Comparison of ENCODE assay signal across 26 mouse cellular contexts in genomic region chr10:128177316-128177715, GRCm38 (mm10). TPM values are rescaled to one million over a fixed set of nuclear protein-coding genes. Genes with fewer than 3 reads are reported as not detected.
DNase-seq lines count a peak whose midpoint lies in the region; ATAC-seq lines count a peak whose summit lies in the region.
"Had no signal": no experiment of that assay in that cellular context is flagged by ENCODE, and none has a peak within 500 bp of the region (broad histone marks: within the 10 kb centered on the region; RNA-seq: fewer than 3 reads in every experiment).

No protein-coding gene starts in this region.

- H3K4me3 ChIP-seq in heart, embryonic 15.5 days = no peak overlapping the region
- no peak overlapping the region for H3K4me3 ChIP-seq in heart, embryonic 12.5 days
- no peak overlapping the region for H3K4me3 ChIP-seq in limb, embryonic 12.5 days (replicated peaks)
- H3K4me3 ChIP-seq in limb, embryonic 10.5 days = no peak overlapping the region
- H3K4me3 ChIP-seq: embryonic facial prominence, embryonic 12.5 days; forebrain, embryonic 12.5 days; hindbrain, embryonic 15.5 days had no signal

- no peak for DNase-seq in limb, embryonic 10.5 days (ENCODE audit: low spot score)
- DNase-seq in 3T3-L1 (ENCODE audit: low read depth, low spot score) = peak; percentile 57
- peak; percentile 30 for DNase-seq in NIH3T3 (ENCODE audit: low read depth)
- DNase-seq in right cerebral cortex, adult 2 months (ENCODE audit: low spot score in 2 of 2) = no peak
- no peak for DNase-seq in retina, postnatal 1 day
- DNase-seq: adrenal gland, postnatal 10 days; B cell, adult 2 months; cerebellum, adult 11-12 months; cerebellum, adult 9-10 months; cerebellum, postnatal 25 days; gastrocnemius, postnatal 14 days; heart, adult 2 months; heart, postnatal 14 days; kidney, adult 18-20 months had no signal

- H3K9ac ChIP-seq in heart, embryonic 15.5 days = no peak overlapping the region
- H3K9ac ChIP-seq in heart, embryonic 12.5 days = no peak overlapping the region
- H3K9ac ChIP-seq in limb, embryonic 12.5 days (replicated peaks) = no peak overlapping the region
- H3K9ac ChIP-seq: embryonic facial prominence, embryonic 12.5 days; forebrain, embryonic 12.5 days; heart, embryonic 13.5 days; hindbrain, embryonic 15.5 days had no signal

- no peak overlapping the region for H3K4me2 ChIP-seq in heart, embryonic 15.5 days
- H3K4me2 ChIP-seq in heart, embryonic 12.5 days = no peak overlapping the region
- H3K4me2 ChIP-seq in limb, embryonic 12.5 days = no peak overlapping the region
- H3K4me2 ChIP-seq: embryonic facial prominence, embryonic 12.5 days; forebrain, embryonic 12.5 days had no signal

- no peaks in the 10 kb centered on the region for H3K36me3 ChIP-seq in heart, embryonic 15.5 days
- no peaks in the 10 kb centered on the region for H3K36me3 ChIP-seq in heart, embryonic 12.5 days
- H3K36me3 ChIP-seq in limb, embryonic 12.5 days = no peaks in the 10 kb centered on the region
- 0 out of 2 replicates have a peak, but pooled peaks cover under 1% of the 10 kb centered on the region for H3K36me3 ChIP-seq in limb, embryonic 10.5 days
- H3K36me3 ChIP-seq: embryonic facial prominence, embryonic 12.5 days; forebrain, embryonic 12.5 days; G1E; heart, embryonic 13.5 days; hindbrain, embryonic 15.5 days had no signal

- no peak for ATAC-seq in heart, embryonic 15.5 days (replicated peaks; ENCODE audit: insufficient number of reproducible peaks, insufficient read depth, low FRiP score, low read depth)
- no peak for ATAC-seq in heart, embryonic 12.5 days (ENCODE audit: insufficient number of reproducible peaks, low FRiP score)
- ATAC-seq in limb, embryonic 12.5 days (ENCODE audit: insufficient number of reproducible peaks, insufficient read depth, low FRiP score, low TSS enrichment, low read depth) = 0 out of 2 replicates have a peak, but pooled peaks have one; percentile 8

- peak overlapping the region; percentile 37; the same call in 1 of the 2 replicates for H3K27ac ChIP-seq in heart, embryonic 15.5 days
- no peak overlapping the region for H3K27ac ChIP-seq in heart, embryonic 12.5 days (ENCODE audit: poor library complexity, severe bottlenecking)
- H3K27ac ChIP-seq in limb, embryonic 12.5 days = no peak overlapping the region
- H3K27ac ChIP-seq in limb, embryonic 10.5 days = no peak overlapping the region
- H3K27ac ChIP-seq: embryonic facial prominence, embryonic 12.5 days; forebrain, embryonic 12.5 days; hindbrain, embryonic 15.5 days had no signal

- no peaks in the 10 kb centered on the region for H3K9me3 ChIP-seq in heart, embryonic 15.5 days (replicated peaks)
- no peaks in the 10 kb centered on the region for H3K9me3 ChIP-seq in heart, embryonic 12.5 days (replicated peaks)
- H3K9me3 ChIP-seq in limb, embryonic 12.5 days = no peaks in the 10 kb centered on the region
- H3K9me3 ChIP-seq in limb, embryonic 10.5 days (replicated peaks) = no peaks in the 10 kb centered on the region
- H3K9me3 ChIP-seq: embryonic facial prominence, embryonic 12.5 days; forebrain, embryonic 12.5 days; G1E; heart, embryonic 13.5 days; hindbrain, embryonic 15.5 days had no signal

- no peaks in the 10 kb centered on the region for H3K27me3 ChIP-seq in heart, embryonic 15.5 days
- no peaks in the 10 kb centered on the region for H3K27me3 ChIP-seq in heart, embryonic 12.5 days (replicated peaks)
- H3K27me3 ChIP-seq in limb, embryonic 12.5 days = no peaks in the 10 kb centered on the region
- H3K27me3 ChIP-seq in limb, embryonic 10.5 days (ENCODE audit: low read depth, poor library complexity, severe bottlenecking) = no peaks in the 10 kb centered on the region
- H3K27me3 ChIP-seq: embryonic facial prominence, embryonic 12.5 days; forebrain, embryonic 12.5 days; heart, embryonic 13.5 days; hindbrain, embryonic 15.5 days had no signal

- 81% methylated on average over 4 of the region's 4 CpGs for WGBS in heart, embryonic 15.5 days
- WGBS in heart, embryonic 12.5 days = 77% methylated on average over 4 of the region's 4 CpGs
- 84% methylated on average over 4 of the region's 4 CpGs for WGBS in limb, embryonic 12.5 days
- 84% methylated on average over 4 of the region's 4 CpGs for WGBS in limb, embryonic 10.5 days

- peaks cover 22% of the 10 kb centered on the region for H3K4me1 ChIP-seq in heart, embryonic 15.5 days (replicated peaks)
- H3K4me1 ChIP-seq in heart, embryonic 12.5 days (replicated peaks) = peaks cover 34% of the 10 kb centered on the region
- peaks cover 30% of the 10 kb centered on the region for H3K4me1 ChIP-seq in limb, embryonic 12.5 days (replicated peaks)
- H3K4me1 ChIP-seq in limb, embryonic 10.5 days = peaks cover 35% of the 10 kb centered on the region

RNA-seq across cellular contexts. Expression of gene Rbms2, which starts 2.8 kb away (rescaled TPM):
- 33.8 and 38.2 TPM in 2 replicates for polyA plus RNA-seq in heart, embryonic 15.5 days (2015; fragmentation: Nextera tagmentation; extraction: Ambion mirVana)
- 43.4 and 44.1 TPM in 2 replicates for polyA plus RNA-seq in heart, embryonic 12.5 days (2016; fragmentation: Nextera tagmentation; extraction: Ambion mirVana)
- polyA plus RNA-seq in limb, embryonic 12.5 days (2016; fragmentation: Nextera tagmentation; extraction: Ambion mirVana) = 33.0 and 33.5 TPM in 2 replicates
- polyA plus RNA-seq in limb, embryonic 10.5 days (2016; fragmentation: Nextera tagmentation; extraction: Ambion mirVana) = 26.4 and 32.5 TPM in 2 replicates

RNA-seq across cellular contexts. Expression of gene Gls2, which starts 16.9 kb away (rescaled TPM):
- polyA plus RNA-seq in heart, embryonic 15.5 days (2015; fragmentation: Nextera tagmentation; extraction: Ambion mirVana) = 0.58 and 0.66 TPM in 2 replicates
- 0.47 and 1.7 TPM in 2 replicates for polyA plus RNA-seq in heart, embryonic 12.5 days (2016; fragmentation: Nextera tagmentation; extraction: Ambion mirVana)
- polyA plus RNA-seq in limb, embryonic 12.5 days (2016; fragmentation: Nextera tagmentation; extraction: Ambion mirVana) = 1.5 and 2.3 TPM in 2 replicates
- 1.7 and 1.9 TPM in 2 replicates for polyA plus RNA-seq in limb, embryonic 10.5 days (2016; fragmentation: Nextera tagmentation; extraction: Ambion mirVana)

RNA-seq across cellular contexts. Expression of gene Spryd4, which starts 34.3 kb away (rescaled TPM):
- polyA plus RNA-seq in heart, embryonic 15.5 days (2015; fragmentation: Nextera tagmentation; extraction: Ambion mirVana) = 37.9 and 38.6 TPM in 2 replicates
- 35.7 and 36.4 TPM in 2 replicates for polyA plus RNA-seq in heart, embryonic 12.5 days (2016; fragmentation: Nextera tagmentation; extraction: Ambion mirVana)
- polyA plus RNA-seq in limb, embryonic 12.5 days (2016; fragmentation: Nextera tagmentation; extraction: Ambion mirVana) = 31.0 and 32.4 TPM in 2 replicates
- polyA plus RNA-seq in limb, embryonic 10.5 days (2016; fragmentation: Nextera tagmentation; extraction: Ambion mirVana) = 33.3 and 34.4 TPM in 2 replicates

RNA-seq across cellular contexts. Expression of gene Mip, which starts 48.3 kb away (rescaled TPM):
- polyA plus RNA-seq in heart, embryonic 15.5 days (2015; fragmentation: Nextera tagmentation; extraction: Ambion mirVana) = 0.08 TPM in 1 of 2 replicates, not detected in the other
- polyA plus RNA-seq in heart, embryonic 12.5 days (2016; fragmentation: Nextera tagmentation; extraction: Ambion mirVana) = not detected in 2 replicates
- 0.38 and 0.44 TPM in 2 replicates for polyA plus RNA-seq in limb, embryonic 12.5 days (2016; fragmentation: Nextera tagmentation; extraction: Ambion mirVana)
- 0.08 and 0.33 TPM in 2 replicates for polyA plus RNA-seq in limb, embryonic 10.5 days (2016; fragmentation: Nextera tagmentation; extraction: Ambion mirVana)
- polyA plus RNA-seq: CD4-positive, CD25-positive, alpha-beta regulatory T cell, adult 4 months; cortical plate, adult 2 months; gonadal fat pad, adult 2 months; heart, adult 2 months; heart, embryonic 13.5 days; hindbrain, embryonic 15.5 days; intestine, embryonic 14.5 days had no signal

RNA-seq across cellular contexts. Expression of gene Timeless, which starts 54.5 kb away (rescaled TPM):
- polyA plus RNA-seq in heart, embryonic 15.5 days (2015; fragmentation: Nextera tagmentation; extraction: Ambion mirVana) = 22.3 and 32.1 TPM in 2 replicates
- polyA plus RNA-seq in heart, embryonic 12.5 days (2016; fragmentation: Nextera tagmentation; extraction: Ambion mirVana) = 37.6 and 44.5 TPM in 2 replicates
- 103 and 108 TPM in 2 replicates for polyA plus RNA-seq in limb, embryonic 12.5 days (2016; fragmentation: Nextera tagmentation; extraction: Ambion mirVana)
- polyA plus RNA-seq in limb, embryonic 10.5 days (2016; fragmentation: Nextera tagmentation; extraction: Ambion mirVana) = 127 and 135 TPM in 2 replicates

Comparison
In these comparisons a context has a peak if more than half of its experiments do, and no peak if none do; other contexts are left out.
1. DNase-seq: peak in 3T3-L1 (single experiment) and NIH3T3 (single experiment); none in limb, embryonic 10.5 days (single experiment), right cerebral cortex, adult 2 months (0 of 2) and retina, postnatal 1 day (single experiment).